Mouse (Mus musculus) heart, postnatal 0 days (tissue): ENCODE measurements around the gene Trim63.

Experiments
- CTCF ChIP-seq: IDR thresholded peaks from 2 replicates; pipeline ENCODE4 v1.5.1; 2016; ENCODE audit warnings: antibody characterized with exemption, control low read depth, low read depth
- EP300 ChIP-seq: IDR thresholded peaks from 2 replicates; pipeline ENCODE4 v1.6.1; 2016; ENCODE audit warnings: antibody characterized with exemption, low read depth

GRCm38 (mm10) chr4:134288397-134289256, 26.3 kb upstream of the Trim63 start:
- TF ChIP-seq CTCF (no peak), EP300 (no peak)
